Mouse (Mus musculus) MEL (cell line): ENCODE data around the gene Rnaseh2c. TPM values are rescaled to one million over a fixed set of nuclear protein-coding genes. Genes with fewer than 3 reads are reported as not detected.

Experiments
- DNase-seq: peaks from one replicate; pipeline ENCODE4 v3.0.0; 2011; ENCODE audit warnings: low read depth, low spot score
- H3K27ac ChIP-seq: 2 replicates; pipeline ENCODE4 v1.5.1; 2012; ENCODE audit warnings: low read depth, mild to moderate bottlenecking, control low read depth, low read length, moderate library complexity; ENCODE audit not compliant: control insufficient read depth
- H3K27me3 ChIP-seq, 2 experiments: fragments of 150-350 bp in 1 of 2; sonication (generic) in 1 of 2; 2 replicates each; pipeline ENCODE4 v1.6.1; 2012; ENCODE audit warnings: low read length in 2 of 2, mild to moderate bottlenecking in 2 of 2, improper control_type of control experiment in 1 of 2, moderate library complexity in 1 of 2; ENCODE audit not compliant: insufficient read depth in 2 of 2, control insufficient read depth in 1 of 2
- H3K36me3 ChIP-seq, 2 experiments: 2 replicates each; pipeline ENCODE4 v1.6.1; 2012 to 2014; ENCODE audit warnings: low read length in 2 of 2, improper control_type of control experiment in 1 of 2, inconsistent platforms in 1 of 2, mild to moderate bottlenecking in 1 of 2; ENCODE audit not compliant: insufficient read depth in 2 of 2, control insufficient read depth in 1 of 2
- H3K4me1 ChIP-seq, 2 experiments: fragments of 150-350 bp in 1 of 2; sonication (generic) in 1 of 2; 2 replicates each; pipeline ENCODE4 v1.6.1; 2012; ENCODE audit warnings: low read length in 2 of 2, improper control_type of control experiment in 1 of 2, mild to moderate bottlenecking in 1 of 2; ENCODE audit not compliant: insufficient read depth in 2 of 2, control insufficient read depth in 1 of 2
- H3K4me3 ChIP-seq, 2 experiments: fragments of 150-350 bp in 1 of 2; sonication (generic) in 1 of 2; 2 replicates each; pipeline ENCODE4 v1.5.1; 2012; ENCODE audit warnings: low read depth in 2 of 2, low read length in 2 of 2, mild to moderate bottlenecking in 2 of 2, moderate library complexity in 2 of 2, control low read depth in 1 of 2, improper control_type of control experiment in 1 of 2; ENCODE audit not compliant: control insufficient read depth in 1 of 2, insufficient read depth in 1 of 2
- H3K79me2 ChIP-seq: 2 replicates; pipeline ENCODE4 v1.6.1; 2012; ENCODE audit warnings: mild to moderate bottlenecking, low read length, moderate library complexity; ENCODE audit not compliant: control insufficient read depth, poor library complexity, insufficient read depth
- H3K9ac ChIP-seq: 2 replicates; pipeline ENCODE4 v1.6.1; 2012; ENCODE audit warnings: low read depth, mild to moderate bottlenecking, control low read depth, low read length, moderate library complexity; ENCODE audit not compliant: control insufficient read depth, poor library complexity, severe bottlenecking
- H3K9me3 ChIP-seq: fragments of 150-350 bp; sonication (generic); replicated peaks from 2 replicates; pipeline ENCODE4 v1.6.1; 2012; ENCODE audit warnings: mild to moderate bottlenecking, low read length, improper control_type of control experiment, moderate library complexity; ENCODE audit not compliant: insufficient read depth
- CTCF ChIP-seq, 3 experiments: IDR thresholded peaks in 2 of 3; conservative IDR thresholded peaks in 1 of 3; 2 replicates each; pipeline ENCODE4 v1.5.1; 2011 to 2012; ENCODE audit warnings: low read length in 3 of 3, low read depth in 2 of 3, mild to moderate bottlenecking in 2 of 3, improper control_type of control experiment in 1 of 3, inconsistent platforms in 1 of 3, mixed read lengths in 1 of 3, moderate library complexity in 1 of 3; ENCODE audit not compliant: control insufficient read depth in 1 of 3, insufficient read depth in 1 of 3, poor library complexity in 1 of 3, severe bottlenecking in 1 of 3
- E2F4 ChIP-seq: IDR thresholded peaks from 2 replicates; pipeline ENCODE4 v1.6.1; 2011; ENCODE audit warnings: low read depth, low read length, improper control_type of control experiment, borderline replicate concordance
- ELF1 ChIP-seq: IDR thresholded peaks from 2 replicates; pipeline ENCODE4 v1.6.1; 2014; ENCODE audit warnings: low read depth, mild to moderate bottlenecking, inconsistent platforms, low read length, improper control_type of control experiment, moderate library complexity
- EP300 ChIP-seq, 2 experiments: IDR thresholded peaks; 2 replicates each; pipeline ENCODE4 v1.6.1; 2011; ENCODE audit warnings: improper control_type of control experiment in 2 of 2, low read length in 2 of 2, low read depth in 1 of 2, mild to moderate bottlenecking in 1 of 2
- ETS1 ChIP-seq: IDR thresholded peaks from 2 replicates; pipeline ENCODE4 v1.6.1; 2012; ENCODE audit warnings: low read depth, mild to moderate bottlenecking, inconsistent platforms, low read length, improper control_type of control experiment, moderate library complexity
- GABPA ChIP-seq: IDR thresholded peaks from 2 replicates; pipeline ENCODE4 v1.6.1; 2012; ENCODE audit warnings: low read depth, mild to moderate bottlenecking, inconsistent platforms, low read length, improper control_type of control experiment, moderate library complexity
- HCFC1 ChIP-seq: IDR thresholded peaks from 2 replicates; pipeline ENCODE4 v1.6.1; 2012; ENCODE audit warnings: low read depth, mild to moderate bottlenecking, inconsistent platforms, low read length, improper control_type of control experiment, moderate library complexity
- MAX ChIP-seq: IDR thresholded peaks from 2 replicates; pipeline ENCODE4 v1.6.1; 2011; ENCODE audit warnings: low read length, improper control_type of control experiment
- MAZ ChIP-seq: IDR thresholded peaks from 2 replicates; pipeline ENCODE4 v1.6.1; 2012; ENCODE audit warnings: low read depth, mild to moderate bottlenecking, inconsistent platforms, low read length, improper control_type of control experiment
- MEF2A ChIP-seq: IDR thresholded peaks from 2 replicates; pipeline ENCODE4 v1.6.1; 2014; ENCODE audit warnings: low read depth, mild to moderate bottlenecking, inconsistent platforms, low read length, improper control_type of control experiment; ENCODE audit not compliant: poor library complexity, insufficient replicate concordance, severe bottlenecking; ENCODE audit errors: extremely low read depth
- MYB ChIP-seq: IDR thresholded peaks from 2 replicates; pipeline ENCODE4 v1.6.1; 2011; ENCODE audit warnings: mild to moderate bottlenecking, low read depth, low read length, improper control_type of control experiment
- MYC ChIP-seq: IDR thresholded peaks from 2 replicates; pipeline ENCODE4 v1.6.1; 2011; ENCODE audit warnings: low read depth, mild to moderate bottlenecking, low read length, improper control_type of control experiment, moderate library complexity
- NELFE ChIP-seq: IDR thresholded peaks from 2 replicates; pipeline ENCODE4 v1.6.1; 2011; ENCODE audit warnings: low read depth, low read length, improper control_type of control experiment
- POLR2AphosphoS2 ChIP-seq: IDR thresholded peaks from 2 replicates; pipeline ENCODE4 v1.6.1; 2011; ENCODE audit warnings: low read length, improper control_type of control experiment
- RAD21 ChIP-seq: IDR thresholded peaks from 2 replicates; pipeline ENCODE4 v1.6.1; 2011; ENCODE audit warnings: mild to moderate bottlenecking, low read depth, low read length, improper control_type of control experiment
- RCOR1 ChIP-seq: IDR thresholded peaks from 2 replicates; pipeline ENCODE4 v1.6.1; 2012; ENCODE audit warnings: low read depth, mild to moderate bottlenecking, inconsistent platforms, low read length, improper control_type of control experiment
- TAL1 ChIP-seq: IDR thresholded peaks from 2 replicates; pipeline ENCODE4 v1.6.1; 2012; ENCODE audit warnings: mild to moderate bottlenecking, inconsistent platforms, low read length, moderate library complexity, mixed read lengths
- TBP ChIP-seq: IDR thresholded peaks from 2 replicates; pipeline ENCODE4 v1.8.0; 2011; ENCODE audit warnings: low read depth, low read length, improper control_type of control experiment
- UBTF ChIP-seq: IDR thresholded peaks from 2 replicates; pipeline ENCODE4 v1.6.1; 2012; ENCODE audit warnings: low read depth, mild to moderate bottlenecking, inconsistent platforms, low read length, improper control_type of control experiment, moderate library complexity, borderline replicate concordance; ENCODE audit not compliant: insufficient read depth
- ZC3H11A ChIP-seq: IDR thresholded peaks from 2 replicates; pipeline ENCODE4 v1.6.1; 2012; ENCODE audit warnings: low read depth, mild to moderate bottlenecking, inconsistent platforms, low read length, improper control_type of control experiment
- ZKSCAN1 ChIP-seq: IDR thresholded peaks from 2 replicates; pipeline ENCODE4 v1.6.1; 2012; ENCODE audit warnings: low read depth, mild to moderate bottlenecking, inconsistent platforms, low read length, improper control_type of control experiment, moderate library complexity
- ZNF384 ChIP-seq: IDR thresholded peaks from 2 replicates; pipeline ENCODE4 v1.6.1; 2012; ENCODE audit warnings: low read depth, mild to moderate bottlenecking, inconsistent platforms, low read length, improper control_type of control experiment
- polyA plus RNA-seq, 2 experiments: library from polyadenylated mRNA; stranded (reverse) in 1 of 2; unstranded in 1 of 2; fragments of >175 nt in 1 of 2; fragments of >200 nt in 1 of 2; gene quantifications; 2 replicates each; pipeline versions ENCODE4 v1.2.1 to v1.2.4; 2012; ENCODE audit warnings: low replicate concordance in 2 of 2, low read depth in 1 of 2; ENCODE audit not compliant: insufficient read length in 2 of 2, insufficient read depth in 1 of 2, missing spikeins in 1 of 2
- total RNA-seq: library from RNA; depleted of rRNA; stranded (reverse); fragments of 300-350 nt; gene quantifications from 2 replicates; pipeline ENCODE4 v1.2.3, GENCODE M21; 2012

Rnaseh2c gene
- total and polyA plus RNA-seq, 3 experiments, result 109 to 165 TPM; not detected in 1

GRCm38 (mm10) chr19:5580776-5581175 lies 20.9 kb upstream of the Rnaseh2c start:
- Histone ChIP-seq H3K4me3 (no peak overlapping the region), H3K9me3 (no peaks in the 10 kb centered on the region), H3K4me1 (no peaks in the 10 kb centered on the region), H3K9ac (no peak overlapping the region), H3K27ac (no peak overlapping the region), H3K27me3 (peaks cover 1 to 11% of the 10 kb centered on the region in 2 experiments; a peak in 3 of 4 replicates), H3K36me3 (no peaks in the 10 kb centered on the region), H3K79me2 (no peaks in the 10 kb centered on the region)
- TF ChIP-seq ZNF384, result no peak
- no peak for TF ChIP-seq E2F4
- no peak for TF ChIP-seq MYC
- no peak for TF ChIP-seq HCFC1
- TF ChIP-seq TBP, result no peak
- DNase-seq, result no peak

GRCm38 (mm10) chr19:5581995-5582394 lies 19.7 kb upstream of the Rnaseh2c start:
- H3K9ac ChIP-seq, result no peak overlapping the region
- no peaks in the 10 kb centered on the region for H3K4me1 ChIP-seq
- TF ChIP-seq MAZ, result no peak
- TF ChIP-seq ZKSCAN1, result no peak
- TF ChIP-seq POLR2AphosphoS2, result no peak
- TF ChIP-seq TAL1, result no peak
- TF ChIP-seq MAX, result no peak
- TF ChIP-seq GABPA, result no peak
- TF ChIP-seq ZC3H11A, result no peak
- no peak for TF ChIP-seq NELFE
- TF ChIP-seq RCOR1, result no peak
- TF ChIP-seq ZNF384, result no peak
- no peak for TF ChIP-seq RAD21
- TF ChIP-seq UBTF, result no peak
- no peak for TF ChIP-seq CTCF (IDR thresholded peaks at IDR 0.05 in 2 of 3, conservative IDR thresholded peaks at IDR 0.05 in 1 of 3; ENCODE audit: control insufficient read depth in 1 of 3, insufficient read depth in 1 of 3, low read depth in 2 of 3, low read length in 3 of 3, poor library complexity in 1 of 3, severe bottlenecking in 1 of 3)
- TF ChIP-seq ETS1, result no peak
- TF ChIP-seq EP300 (IDR thresholded peaks at IDR 0.05; ENCODE audit: low read depth in 1 of 2, low read length in 2 of 2), result no peak
- TF ChIP-seq ELF1, result no peak
- no peak for TF ChIP-seq MYB
- TF ChIP-seq MEF2A, result no peak
- TF ChIP-seq, all 39 proteins: peak for 0
- Histone ChIP-seq H3K79me2 (no peaks in the 10 kb centered on the region), H3K27me3 (peaks cover 1 to 13% of the 10 kb centered on the region in 2 experiments; a peak in 3 of 4 replicates), H3K36me3 (no peaks in the 10 kb centered on the region), H3K27ac (no peak overlapping the region), H3K4me3 (no peak overlapping the region), H3K9me3 (no peaks in the 10 kb centered on the region)
- DNase-seq, result no peak
